Mouse (Mus musculus): ENCODE data around the gene Ube2g1. TPM values are rescaled to one million over a fixed set of nuclear protein-coding genes. Genes with fewer than 3 reads are reported as not detected.

The Ube2g1 gene
- polyA plus RNA-seq, 2 experiments = 7.5 to 21.7 TPM

DNA sequence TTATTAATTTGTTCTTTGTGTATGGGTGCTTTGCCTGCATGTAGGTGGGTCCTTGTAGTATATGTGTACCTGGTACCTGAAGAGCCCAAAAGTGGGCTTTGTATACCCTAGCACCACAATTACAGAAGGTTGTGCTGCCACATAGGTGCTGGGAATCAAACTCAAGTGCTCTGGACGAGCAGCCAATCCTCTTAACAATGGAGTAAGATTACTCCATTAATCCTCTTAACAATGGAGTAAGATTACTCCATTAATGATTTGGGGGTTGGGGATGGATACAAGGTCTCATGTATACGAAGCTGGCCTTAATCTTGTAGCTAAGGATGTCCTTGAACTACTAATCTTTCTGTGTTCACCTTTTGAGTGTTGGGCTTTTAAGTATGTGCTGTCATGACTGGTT, 68.2 kb downstream of the Ube2g1 start:
- H3K36me3 ChIP-seq (replicated peaks; ENCODE audit: control insufficient read depth, insufficient read depth, low read depth) = peaks cover under 1% of the 10 kb centered on the region
- H3K27me3 ChIP-seq (ENCODE audit: control insufficient read depth, insufficient read depth, low read length) = no peaks in the 10 kb centered on the region
- ATAC-seq (ENCODE audit: insufficient read depth) = no peak
- WGBS (ENCODE audit: insufficient replicate concordance) = 66% methylated on average over 2 of the region's 2 CpGs
- H3K4me2 ChIP-seq (ENCODE audit: low read depth) = no peak overlapping the region
- H3K9ac ChIP-seq (replicated peaks) = no peak overlapping the region
- no peak overlapping the region for H3K27ac ChIP-seq
- no peaks in the 10 kb centered on the region for H3K9me3 ChIP-seq (ENCODE audit: control insufficient read depth, low read length)
- no peak for TF ChIP-seq EP300 (IDR thresholded peaks at IDR 0.05; ENCODE audit: low read depth)
- no peak for TF ChIP-seq CTCF (IDR thresholded peaks at IDR 0.05; ENCODE audit: low read depth)
- H3K4me1 ChIP-seq (replicated peaks; ENCODE audit: control insufficient read depth in 2 of 2, insufficient read depth in 2 of 2, low read length in 1 of 2) = peaks cover 6% of the 10 kb centered on the region in 2 experiments
- no peak for DNase-seq (ENCODE audit: low read depth in 3 of 3, low spot score in 3 of 3)
- H3K4me3 ChIP-seq (ENCODE audit: insufficient read depth in 1 of 2, low read depth in 2 of 2, low read length in 2 of 2) = no peak overlapping the region

GRCm38 (mm10) chr11:72680726-72681125, 73.6 kb downstream of the Ube2g1 start:
- H3K27me3 ChIP-seq (ENCODE audit: control insufficient read depth, insufficient read depth, low read length) = no peaks in the 10 kb centered on the region
- no peak overlapping the region for H3K9ac ChIP-seq (replicated peaks)
- peaks cover 2% of the 10 kb centered on the region for H3K36me3 ChIP-seq (replicated peaks; ENCODE audit: control insufficient read depth, insufficient read depth, low read depth)
- ATAC-seq (ENCODE audit: insufficient read depth) = no peak
- H3K9me3 ChIP-seq (ENCODE audit: control insufficient read depth, low read length) = no peaks in the 10 kb centered on the region
- H3K4me1 ChIP-seq (replicated peaks; ENCODE audit: control insufficient read depth in 2 of 2, insufficient read depth in 2 of 2, low read length in 1 of 2) = no peaks in the 10 kb centered on the region; a peak in 1 of 4 replicates
- no peak overlapping the region for H3K27ac ChIP-seq
- no peak overlapping the region for H3K4me3 ChIP-seq (ENCODE audit: insufficient read depth in 1 of 2, low read depth in 2 of 2, low read length in 2 of 2)
- DNase-seq (ENCODE audit: low read depth in 3 of 3, low spot score in 3 of 3) = no peak
- TF ChIP-seq EP300 (IDR thresholded peaks at IDR 0.05; ENCODE audit: low read depth) = no peak
- TF ChIP-seq CTCF (IDR thresholded peaks at IDR 0.05; ENCODE audit: low read depth) = no peak
- no peak overlapping the region for H3K4me2 ChIP-seq (ENCODE audit: low read depth)

GRCm38 (mm10) chr11:72683402-72683801, 76.3 kb downstream of the Ube2g1 start:
- no peak for ATAC-seq (ENCODE audit: insufficient read depth)
- Histone ChIP-seq H3K9me3 (ENCODE audit: control insufficient read depth, low read length) (no peaks in the 10 kb centered on the region), H3K27me3 (ENCODE audit: control insufficient read depth, insufficient read depth, low read length) (no peaks in the 10 kb centered on the region), H3K27ac (no peak overlapping the region), H3K4me3 (ENCODE audit: insufficient read depth in 1 of 2, low read depth in 2 of 2, low read length in 2 of 2) (no peak overlapping the region), H3K9ac (replicated peaks) (no peak overlapping the region), H3K36me3 (replicated peaks; ENCODE audit: control insufficient read depth, insufficient read depth, low read depth) (peaks cover 2% of the 10 kb centered on the region), H3K4me2 (ENCODE audit: low read depth) (no peak overlapping the region), H3K4me1 (replicated peaks; ENCODE audit: control insufficient read depth in 2 of 2, insufficient read depth in 2 of 2, low read length in 1 of 2) (peaks cover 17 to 23% of the 10 kb centered on the region in 2 experiments)
- no peak for DNase-seq (ENCODE audit: low read depth in 3 of 3, low spot score in 3 of 3)
- TF ChIP-seq CTCF (IDR thresholded peaks at IDR 0.05; ENCODE audit: low read depth) (no peak), EP300 (IDR thresholded peaks at IDR 0.05; ENCODE audit: low read depth) (no peak)
- 89% methylated on average over 2 of the region's 2 CpGs for WGBS (ENCODE audit: insufficient replicate concordance)

GRCm38 (mm10) chr11:72686697-72687096, 79.6 kb downstream of the Ube2g1 start:
- DNase-seq (ENCODE audit: low read depth in 3 of 3, low spot score in 3 of 3) = peak in 1 of 3 experiments; percentile 14
- Histone ChIP-seq H3K9ac (replicated peaks) (no peak overlapping the region), H3K4me2 (ENCODE audit: low read depth) (no peak overlapping the region), H3K9me3 (ENCODE audit: control insufficient read depth, low read length) (no peaks in the 10 kb centered on the region), H3K4me3 (ENCODE audit: insufficient read depth in 1 of 2, low read depth in 2 of 2, low read length in 2 of 2) (no peak overlapping the region), H3K4me1 (replicated peaks; ENCODE audit: control insufficient read depth in 2 of 2, insufficient read depth in 2 of 2, low read length in 1 of 2) (peaks cover 28 to 46% of the 10 kb centered on the region in 2 experiments), H3K27me3 (ENCODE audit: control insufficient read depth, insufficient read depth, low read length) (no peaks in the 10 kb centered on the region), H3K27ac (no peak overlapping the region), H3K36me3 (replicated peaks; ENCODE audit: control insufficient read depth, insufficient read depth, low read depth) (no peaks in the 10 kb centered on the region; the same call in 1 of the 2 replicates)
- ATAC-seq (ENCODE audit: insufficient read depth) = no peak
- TF ChIP-seq EP300 (IDR thresholded peaks at IDR 0.05; ENCODE audit: low read depth) = peak; percentile 78
- no peak for TF ChIP-seq CTCF (IDR thresholded peaks at IDR 0.05; ENCODE audit: low read depth)

- Histone ChIP-seq H3K4me1 (replicated peaks; ENCODE audit: control insufficient read depth in 2 of 2, insufficient read depth in 2 of 2, low read length in 1 of 2) (peaks cover 40 to 56% of the 10 kb centered on the region in 2 experiments), H3K4me2 (ENCODE audit: low read depth) (peak overlapping the region; percentile 86), H3K36me3 (replicated peaks; ENCODE audit: control insufficient read depth, insufficient read depth, low read depth) (no peaks in the 10 kb centered on the region; the same call in 1 of the 2 replicates), H3K27ac (peak overlapping the region; percentile 98), H3K27me3 (ENCODE audit: control insufficient read depth, insufficient read depth, low read length) (no peaks in the 10 kb centered on the region), H3K9ac (replicated peaks) (peak overlapping the region; percentile 93), H3K9me3 (ENCODE audit: control insufficient read depth, low read length) (no peaks in the 10 kb centered on the region), H3K4me3 (ENCODE audit: insufficient read depth in 1 of 2, low read depth in 2 of 2, low read length in 2 of 2) (peak overlapping the region in 1 of 2 experiments; percentile 91; a peak in 2 of 4 replicates)
- TF ChIP-seq CTCF (IDR thresholded peaks at IDR 0.05; ENCODE audit: low read depth) (no peak), EP300 (IDR thresholded peaks at IDR 0.05; ENCODE audit: low read depth) (no peak)
- DNase-seq (ENCODE audit: low read depth in 3 of 3, low spot score in 3 of 3) (peak in 1 of 3 experiments; percentile 32), ATAC-seq (ENCODE audit: insufficient read depth) (no peak)
- 34% methylated on average over 5 of the region's 5 CpGs for WGBS (ENCODE audit: insufficient replicate concordance)
Measured at GRCm38 (mm10) chr11:72688242-72688641, 81.2 kb downstream of the Ube2g1 start.

Measured in liver, embryonic 14.5 days (tissue).